Comparison of ENCODE assay signal across 8 mouse cellular contexts in genomic region chr8:15729075-15729474, GRCm38 (mm10).
DNase-seq lines count a peak whose midpoint lies in the region; ATAC-seq and TF ChIP-seq lines count a peak whose summit lies in the region.

No protein-coding gene starts in this region.

- no peak overlapping the region for H3ac ChIP-seq in C2C12 (ENCODE audit: control insufficient read depth, insufficient read length, low read depth)

- ATAC-seq in midbrain, embryonic 11.5 days (ENCODE audit: low FRiP score): peak; percentile 73; the same call in 1 of the 2 replicates
- no peak for ATAC-seq in megakaryocyte-erythroid progenitor cell, adult 5-6 weeks (replicated peaks; ENCODE audit: low FRiP score, low TSS enrichment, poor library complexity, severe bottlenecking)

- peak; percentile 44 for TF ChIP-seq CTCF in C2C12 (IDR thresholded peaks at IDR 0.05; ENCODE audit: control insufficient read depth, insufficient read depth, insufficient read length)

- no peak overlapping the region for H3K4me2 ChIP-seq in midbrain, embryonic 11.5 days

- H3K79me2 ChIP-seq in C2C12 (ENCODE audit: control insufficient read depth, insufficient read depth): no peaks in the 10 kb centered on the region

- no peak overlapping the region for H3K27ac ChIP-seq in midbrain, embryonic 11.5 days (ENCODE audit: low read depth, low read length)

- intact Hi-C loops in heart, postnatal 25 days (cut with DNase I): loop anchor here (1.0 to 2.0 kb wide), 2 partner anchors 459 to 508 kb away; no protein-coding TSS in a partner anchor

- no peak overlapping the region for H3K9ac ChIP-seq in midbrain, embryonic 11.5 days (ENCODE audit: low read length)

- no peaks in the 10 kb centered on the region for H3K27me3 ChIP-seq in C2C12 (ENCODE audit: control insufficient read depth, insufficient read depth, insufficient read length)
- no peaks in the 10 kb centered on the region for H3K27me3 ChIP-seq in midbrain, embryonic 11.5 days (ENCODE audit: control insufficient read depth, insufficient read depth, low read length)

- DNase-seq in adipocyte (ENCODE audit: low spot score): peak; percentile 12
- peak; percentile 66 for DNase-seq in embryo, embryonic 11 days
- peak; percentile 7 for DNase-seq in heart, postnatal 25 days (ENCODE audit: low spot score)
- peak; percentile 33 to 77 for DNase-seq in layer of hippocampus, postnatal 25 days (ENCODE audit: extremely low spot score in 1 of 2, low spot score in 1 of 2)
- DNase-seq in midbrain, embryonic 11.5 days (ENCODE audit: low spot score, missing footprints): peak; percentile 92
- peak; percentile 16 to 53 for DNase-seq in urinary bladder, postnatal 36 days (ENCODE audit: low spot score in 2 of 2)

- H3K9me3 ChIP-seq in midbrain, embryonic 11.5 days (ENCODE audit: control insufficient read depth, low read length): no peaks in the 10 kb centered on the region

- H3K4me3 ChIP-seq in C2C12 (ENCODE audit: insufficient read depth, poor library complexity, severe bottlenecking): no peak overlapping the region
- no peak overlapping the region for H3K4me3 ChIP-seq in midbrain, embryonic 11.5 days (ENCODE audit: low read depth, low read length)

- WGBS in midbrain, embryonic 11.5 days: 0% methylated on average over 1 of the region's 1 CpGs

- no peaks in the 10 kb centered on the region for H3K79me3 ChIP-seq in C2C12 (ENCODE audit: low read depth)

- no peaks in the 10 kb centered on the region for H3K36me3 ChIP-seq in C2C12 (ENCODE audit: control insufficient read depth, insufficient read depth)
- H3K36me3 ChIP-seq in midbrain, embryonic 11.5 days (ENCODE audit: control insufficient read depth, insufficient read depth, low read length): no peaks in the 10 kb centered on the region

- no peaks in the 10 kb centered on the region for H3K4me1 ChIP-seq in midbrain, embryonic 11.5 days (ENCODE audit: control insufficient read depth, insufficient read depth, low read length)

TF ChIP-seq in C2C12, 6 proteins besides CTCF, POLR2A, EP300 and RAD21:
- TF ChIP-seq USF1 (IDR thresholded peaks at IDR 0.05; ENCODE audit: low read depth) (no peak), MYOD1 (IDR thresholded peaks at IDR 0.05; ENCODE audit: control insufficient read depth, insufficient read length, low read depth) (no peak), FOSL1 (IDR thresholded peaks at IDR 0.05; ENCODE audit: insufficient read depth, low read length, poor library complexity, severe bottlenecking) (no peak), CEBPB (IDR thresholded peaks at IDR 0.05; ENCODE audit: low read depth) (no peak), MYOG (IDR thresholded peaks at IDR 0.05; ENCODE audit: control insufficient read depth, extremely low read depth, insufficient read length) (no peak), MAX (IDR thresholded peaks at IDR 0.05) (no peak)

Comparison
In these comparisons a context has a peak if more than half of its experiments do, and no peak if none do; other contexts are left out.
1. DNase-seq: peak in every context shown above with its lines; median percentile 92 in midbrain, embryonic 11.5 days; 66 in embryo, embryonic 11 days; 55 in layer of hippocampus, postnatal 25 days; 34 in urinary bladder, postnatal 36 days; 12 in adipocyte; 7 in heart, postnatal 25 days.